Mouse (Mus musculus) liver, embryonic 14.5 days (tissue): ENCODE measurements around the gene Lcorl.

Source experiments
- CTCF ChIP-seq: IDR thresholded peaks from 2 replicates; pipeline ENCODE4 v1.5.1; 2016; ENCODE audit warnings: antibody characterized with exemption, low read depth, control low read depth
- EP300 ChIP-seq: IDR thresholded peaks from 2 replicates; pipeline ENCODE4 v1.6.1; 2016; ENCODE audit warnings: antibody characterized with exemption, low read depth

- no peak for TF ChIP-seq CTCF
- no peak for TF ChIP-seq EP300
Observed at GRCm38 (mm10) chr5:45844723-45845122, 12.7 kb downstream of the Lcorl start.
